Mouse (Mus musculus): ENCODE measurements around the gene Efcab6.
"Not testable (repeated sequence)": the region's sequence is repeated elsewhere in the genome, so short reads cannot be mapped to it uniquely, and the experiment has no call there.

Gene Efcab6

GRCm38 (mm10) chr15:84065140-84065539 is at the start of gene Efcab6:
Efcab6 (minus strand) TSS chr15:84065379.
- in situ Hi-C loops (cut with MseI, MboI) = no loop called here

- in situ Hi-C loops (cut with MseI, MboI) = no loop called here
Measured at GRCm38 (mm10) chr15:84113873-84114272, 48.7 kb upstream of the Efcab6 start.

GRCm38 (mm10) chr15:84108899-84109298 is 43.7 kb upstream of the Efcab6 start:
- in situ Hi-C loops (cut with MseI, MboI) = no loop called here

GRCm38 (mm10) chr15:84105924-84106500 is 40.8 kb upstream of the Efcab6 start:
- in situ Hi-C loops (cut with MseI, MboI) = no loop called here

GRCm38 (mm10) chr15:84105105-84105923 is 40.1 kb upstream of the Efcab6 start, which contains the start of gene Sult4a1:
Sult4a1 (minus strand) TSS chr15:84105754.
- in situ Hi-C loops (cut with MseI, MboI) = no loop called here

GRCm38 (mm10) chr15:84104626-84105025 is 39.4 kb upstream of the Efcab6 start:
- in situ Hi-C loops (cut with MseI, MboI) = no loop called here

- in situ Hi-C loops (cut with MseI, MboI) = not testable (repeated sequence)
Measured at GRCm38 (mm10) chr15:84097536-84097935, 32.4 kb upstream of the Efcab6 start.

- in situ Hi-C loops (cut with MseI, MboI) = no loop called here
Measured at GRCm38 (mm10) chr15:84096051-84096450, 30.9 kb upstream of the Efcab6 start.

- in situ Hi-C loops (cut with MseI, MboI) = no loop called here
Measured at GRCm38 (mm10) chr15:84094921-84095320, 29.7 kb upstream of the Efcab6 start.

GRCm38 (mm10) chr15:84086775-84087174 is 21.6 kb upstream of the Efcab6 start:
- in situ Hi-C loops (cut with MseI, MboI) = no loop called here

GRCm38 (mm10) chr15:84086364-84086763 is 21.2 kb upstream of the Efcab6 start:
- in situ Hi-C loops (cut with MseI, MboI) = no loop called here

GRCm38 (mm10) chr15:84080069-84080468 is 14.9 kb upstream of the Efcab6 start:
- in situ Hi-C loops (cut with MseI, MboI) = no loop called here

- in situ Hi-C loops (cut with MseI, MboI) = no loop called here
Measured at GRCm38 (mm10) chr15:84079519-84079918, 14.3 kb upstream of the Efcab6 start.

GRCm38 (mm10) chr15:84078667-84079066 is 13.5 kb upstream of the Efcab6 start:
- in situ Hi-C loops (cut with MseI, MboI) = no loop called here

GRCm38 (mm10) chr15:84077151-84077550 is 12.0 kb upstream of the Efcab6 start:
- in situ Hi-C loops (cut with MseI, MboI) = no loop called here

- in situ Hi-C loops (cut with MseI, MboI) = no loop called here
Measured at GRCm38 (mm10) chr15:84074705-84075185, 9.6 kb upstream of the Efcab6 start.

GRCm38 (mm10) chr15:84073911-84074704 is 8.9 kb upstream of the Efcab6 start:
- in situ Hi-C loops (cut with MseI, MboI) = no loop called here

- in situ Hi-C loops (cut with MseI, MboI) = no loop called here
Measured at GRCm38 (mm10) chr15:84073058-84073457, 7.9 kb upstream of the Efcab6 start.

- in situ Hi-C loops (cut with MseI, MboI) = no loop called here
Measured at GRCm38 (mm10) chr15:84072226-84072625, 7.0 kb upstream of the Efcab6 start.

- in situ Hi-C loops (cut with MseI, MboI) = no loop called here
Measured at GRCm38 (mm10) chr15:84070116-84070676, 5.0 kb upstream of the Efcab6 start.

GRCm38 (mm10) chr15:84069455-84070050 is 4.4 kb upstream of the Efcab6 start:
- in situ Hi-C loops (cut with MseI, MboI) = no loop called here

All from mouse trophoblast stem cell (cell line).